Mouse (Mus musculus): ENCODE data around the gene Ddo. TPM values are rescaled to one million over a fixed set of nuclear protein-coding genes. Genes with fewer than 3 reads are reported as not detected.
A peak's percentile ranks its signal among the peaks of the same experiment; 100 is the strongest.

Ddo gene
- total RNA-seq, 2 experiments from 2014 or later = 18.9 to 21.5 TPM

DNA sequence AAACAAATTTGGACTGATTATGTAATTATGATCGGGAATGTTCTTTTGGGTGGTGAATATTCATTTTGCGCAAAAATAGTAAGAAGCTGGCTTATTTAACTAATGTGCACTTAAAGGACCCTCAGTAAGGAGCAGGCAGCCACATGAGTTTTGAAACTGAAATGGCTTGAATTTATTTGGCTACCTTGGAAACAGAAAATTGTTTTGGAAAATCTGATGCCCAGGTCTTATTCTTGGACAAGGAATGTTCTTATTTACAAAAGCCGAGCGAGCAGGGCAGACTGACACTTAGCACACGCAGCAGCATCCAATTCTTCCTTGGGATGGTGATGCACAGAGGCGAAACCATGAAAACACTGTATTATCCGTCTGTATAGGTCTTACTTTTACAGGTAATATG lies 81.3 kb downstream of the Ddo start:
- Histone ChIP-seq H3K4me3 (no peak overlapping the region), H3K27ac (peak overlapping the region; percentile 75)
- DNase-seq (ENCODE audit: low spot score in 2 of 2) = no peak
- no peak for TF ChIP-seq CTCF (conservative IDR thresholded peaks at IDR 0.05)

DNA sequence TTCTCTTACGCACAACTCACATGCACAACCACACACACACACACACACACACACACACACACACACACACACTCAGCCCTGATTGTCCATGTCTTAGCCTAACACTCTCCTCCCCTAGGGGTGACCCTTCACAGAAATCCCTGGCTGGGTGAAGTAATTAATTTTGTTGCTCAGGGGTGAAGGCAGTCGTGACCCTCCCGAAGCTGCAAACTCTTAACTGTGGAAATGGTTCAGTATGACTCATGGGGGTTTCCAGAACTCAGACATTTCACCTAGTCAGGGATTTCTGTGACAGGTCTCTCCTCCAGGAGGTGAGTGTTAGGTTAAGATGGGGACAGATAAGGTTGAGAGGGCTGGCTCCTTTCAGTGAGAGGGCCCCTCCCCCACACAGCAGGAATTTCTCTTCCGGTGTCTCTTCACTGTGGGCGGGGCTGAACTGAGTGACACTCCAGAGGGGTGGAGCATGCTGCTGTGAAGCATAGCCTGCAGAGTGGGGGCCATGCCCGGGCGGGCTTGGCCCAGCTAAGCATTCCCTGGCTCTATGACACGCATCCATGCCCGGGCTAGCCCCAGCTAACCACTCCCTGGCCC lies 83.3 kb downstream of the Ddo start:
- Histone ChIP-seq H3K27ac (peak overlapping the region; percentile 92; the same call in 1 of the 2 replicates), H3K4me3 (no peak overlapping the region)
- no peak for TF ChIP-seq CTCF (conservative IDR thresholded peaks at IDR 0.05)
- DNase-seq (ENCODE audit: low spot score in 2 of 2) = no peak

DNA sequence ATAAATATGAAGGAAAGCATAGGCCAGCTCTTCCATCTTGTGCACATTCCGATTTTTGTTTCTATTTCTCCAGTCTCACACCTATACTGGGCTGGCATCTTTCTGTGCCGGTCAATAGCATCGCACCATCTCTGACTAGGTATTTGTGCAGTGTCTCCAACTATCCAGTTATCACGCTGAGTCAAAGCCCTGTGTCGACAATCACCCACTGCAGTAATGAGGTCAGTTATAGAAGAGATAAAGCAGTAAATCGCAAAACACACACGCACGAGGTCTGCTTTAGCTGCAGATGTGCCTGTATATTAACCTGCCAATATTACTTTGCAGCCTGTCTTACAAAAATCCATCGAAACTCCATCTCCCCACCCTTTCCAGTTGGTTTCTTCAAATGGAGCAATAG lies 84.0 kb downstream of the Ddo start:
- peak overlapping the region; percentile 92; the same call in 1 of the 2 replicates for H3K27ac ChIP-seq
- no peak for DNase-seq (ENCODE audit: low spot score in 2 of 2)
- no peak for TF ChIP-seq CTCF (conservative IDR thresholded peaks at IDR 0.05)
- no peak overlapping the region for H3K4me3 ChIP-seq

DNA sequence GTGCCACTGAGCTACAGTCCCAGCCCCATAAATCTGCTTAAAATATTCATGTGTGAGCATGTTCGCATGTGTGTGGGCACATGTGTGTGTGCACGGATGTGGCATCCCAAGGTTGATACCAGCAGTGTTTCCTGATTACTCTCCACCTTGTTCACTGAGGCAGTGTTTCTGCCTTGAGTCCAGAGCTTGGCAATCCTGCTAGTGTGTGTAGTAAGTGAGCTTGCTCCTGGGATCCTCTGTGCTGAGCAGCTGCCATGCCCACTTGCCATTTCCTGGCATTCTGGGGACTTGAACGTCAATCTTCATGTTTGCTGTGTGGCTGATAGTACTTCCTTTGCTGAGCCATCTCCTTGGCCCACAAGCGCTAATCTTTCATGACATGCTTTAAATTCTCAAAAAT lies 85.3 kb downstream of the Ddo start:
- Histone ChIP-seq H3K4me3 (no peak overlapping the region), H3K27ac (peak overlapping the region; percentile 92)
- TF ChIP-seq CTCF (conservative IDR thresholded peaks at IDR 0.05) = no peak
- DNase-seq (ENCODE audit: low spot score in 2 of 2) = no peak

DNA sequence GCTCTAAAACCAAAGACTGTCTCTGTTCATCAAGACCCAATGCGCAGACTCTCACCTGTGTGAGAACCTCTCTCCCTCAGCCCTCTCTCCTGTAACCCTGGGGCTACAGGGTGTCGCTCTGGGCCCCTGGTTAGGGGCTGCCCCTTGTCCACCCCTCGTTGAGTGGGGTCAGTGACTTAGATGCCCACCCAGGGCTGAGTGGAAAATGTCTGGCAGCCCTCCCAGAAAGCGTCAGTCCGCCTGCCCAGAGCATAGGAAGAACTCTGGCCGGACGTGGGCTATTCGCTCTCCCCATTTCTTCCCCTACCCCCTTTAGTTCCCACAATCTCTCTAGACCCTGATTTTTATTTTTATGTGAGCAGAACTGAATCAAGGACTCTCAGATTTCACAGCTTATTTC lies 86.5 kb downstream of the Ddo start:
- no peak for DNase-seq (ENCODE audit: low spot score in 2 of 2)
- H3K4me3 ChIP-seq = no peak overlapping the region
- no peak for TF ChIP-seq CTCF (conservative IDR thresholded peaks at IDR 0.05)
- H3K27ac ChIP-seq = peak overlapping the region; percentile 92

DNA sequence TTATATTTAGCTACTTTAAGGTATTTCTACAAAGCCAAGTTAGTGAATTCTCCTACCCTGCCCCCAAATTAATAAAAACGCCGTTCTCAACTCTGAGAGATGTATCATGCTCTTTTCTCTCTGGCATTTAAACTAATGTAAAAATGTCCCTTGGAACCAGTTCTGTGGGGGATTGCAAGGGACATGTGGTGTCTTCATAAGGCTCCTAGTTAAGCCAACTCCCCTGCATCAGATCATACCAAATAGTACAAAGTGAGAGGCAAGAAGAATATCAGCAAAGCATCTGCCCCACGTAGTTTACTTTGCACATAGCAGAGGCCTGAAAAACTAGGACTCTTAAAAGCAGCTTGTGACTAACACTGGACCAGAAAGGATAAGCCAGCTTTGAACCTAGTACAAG lies 86.9 kb downstream of the Ddo start:
- TF ChIP-seq CTCF (conservative IDR thresholded peaks at IDR 0.05) = no peak
- peak overlapping the region; percentile 92 for H3K27ac ChIP-seq
- DNase-seq (ENCODE audit: low spot score in 2 of 2) = peak in 1 of 2 experiments; percentile 62
- H3K4me3 ChIP-seq = no peak overlapping the region

DNA sequence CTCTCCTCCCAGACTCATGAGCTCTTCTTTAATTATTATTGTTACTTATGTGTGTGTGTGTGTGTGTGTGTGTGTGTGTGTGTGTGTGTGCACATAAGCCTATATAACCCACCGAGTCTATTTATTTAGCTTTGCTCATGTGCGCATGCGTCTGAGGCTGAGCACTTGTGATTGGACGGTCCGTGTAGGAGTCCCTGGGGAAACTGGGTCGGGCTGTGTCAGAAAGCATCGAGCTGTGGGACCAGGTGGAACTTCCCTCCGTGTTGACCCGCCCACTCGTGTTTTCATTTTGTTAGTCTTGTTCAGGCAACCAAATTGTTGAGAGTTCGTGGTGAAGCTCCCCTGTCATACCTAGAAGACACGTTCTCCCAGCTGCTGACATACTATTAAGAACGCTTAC lies 88.6 kb downstream of the Ddo start:
- H3K27ac ChIP-seq = no peak overlapping the region
- H3K4me3 ChIP-seq = no peak overlapping the region
- DNase-seq (ENCODE audit: low spot score in 2 of 2) = no peak
- TF ChIP-seq CTCF (conservative IDR thresholded peaks at IDR 0.05) = no peak

DNA sequence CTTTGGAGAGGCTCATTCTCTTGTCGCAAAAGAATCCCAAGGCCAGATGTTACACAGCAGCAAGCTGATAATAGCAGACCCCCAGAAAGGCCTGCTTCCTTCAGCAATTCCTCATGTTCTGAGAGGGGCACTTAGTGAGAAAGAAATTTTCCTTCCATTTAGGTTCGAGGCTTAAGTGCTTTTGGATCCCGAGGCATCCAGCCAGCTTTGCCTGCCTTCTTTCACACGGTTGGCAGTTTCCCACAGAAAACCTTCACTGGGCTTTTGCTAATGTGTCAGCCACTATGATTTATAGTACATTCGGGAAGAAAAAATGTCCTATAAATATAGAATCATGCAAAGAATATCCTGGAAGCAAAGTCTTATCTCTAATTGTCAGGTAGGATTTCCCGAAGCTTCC lies 89.3 kb downstream of the Ddo start:
- Histone ChIP-seq H3K4me3 (no peak overlapping the region), H3K27ac (peak overlapping the region; percentile 86; the same call in 1 of the 2 replicates)
- no peak for DNase-seq (ENCODE audit: low spot score in 2 of 2)
- TF ChIP-seq CTCF (conservative IDR thresholded peaks at IDR 0.05) = no peak

DNA sequence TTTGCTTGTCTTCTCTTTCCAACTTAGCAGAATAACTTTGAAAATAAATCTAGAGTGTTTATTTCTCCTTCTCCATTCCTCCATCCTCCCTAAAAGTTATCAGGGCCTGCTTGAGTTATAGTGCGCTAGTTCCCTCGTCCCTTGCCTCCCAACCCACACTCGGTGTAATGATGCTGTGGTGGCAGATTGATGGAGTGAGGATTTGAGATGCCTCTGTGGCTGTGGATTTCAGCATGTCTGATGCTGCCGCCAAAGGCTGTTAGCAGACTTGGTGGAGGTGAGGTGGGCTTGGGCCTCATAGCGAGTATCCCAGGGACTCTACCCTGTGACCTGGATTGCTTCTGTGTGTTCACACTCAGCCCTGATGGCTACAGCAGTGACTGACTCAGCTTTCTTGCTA lies 91.1 kb downstream of the Ddo start:
- no peak overlapping the region for H3K4me3 ChIP-seq
- DNase-seq (ENCODE audit: low spot score in 2 of 2) = no peak

DNA sequence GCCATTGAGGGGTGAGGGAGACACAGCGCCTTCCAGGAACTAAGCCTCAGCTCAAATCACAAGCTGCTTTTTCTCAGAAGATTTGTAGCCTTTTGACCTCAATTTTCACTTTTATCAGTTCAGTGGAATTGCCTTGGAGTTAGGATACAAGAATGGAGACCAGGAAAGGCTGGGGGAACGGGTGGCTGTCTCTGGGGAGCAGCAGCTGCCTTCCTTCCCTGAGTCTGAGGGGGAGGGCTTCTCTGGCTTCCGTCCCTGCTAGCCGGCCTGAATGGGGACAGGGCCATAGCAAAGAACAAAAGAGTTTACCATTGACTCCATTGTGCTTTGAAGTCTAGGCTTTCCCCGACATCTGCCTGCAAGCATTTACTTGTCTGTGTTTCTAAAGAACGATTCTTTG lies 94.5 kb downstream of the Ddo start:
- DNase-seq (ENCODE audit: low spot score in 2 of 2) = no peak
- peak overlapping the region; percentile 91 for H3K27ac ChIP-seq
- TF ChIP-seq CTCF (conservative IDR thresholded peaks at IDR 0.05) = no peak
- no peak overlapping the region for H3K4me3 ChIP-seq

More for the DNA sequence above, 91.1 kb downstream of the Ddo start:
- peak overlapping the region; percentile 86 for H3K27ac ChIP-seq
- TF ChIP-seq CTCF (conservative IDR thresholded peaks at IDR 0.05) = no peak

DNA sequence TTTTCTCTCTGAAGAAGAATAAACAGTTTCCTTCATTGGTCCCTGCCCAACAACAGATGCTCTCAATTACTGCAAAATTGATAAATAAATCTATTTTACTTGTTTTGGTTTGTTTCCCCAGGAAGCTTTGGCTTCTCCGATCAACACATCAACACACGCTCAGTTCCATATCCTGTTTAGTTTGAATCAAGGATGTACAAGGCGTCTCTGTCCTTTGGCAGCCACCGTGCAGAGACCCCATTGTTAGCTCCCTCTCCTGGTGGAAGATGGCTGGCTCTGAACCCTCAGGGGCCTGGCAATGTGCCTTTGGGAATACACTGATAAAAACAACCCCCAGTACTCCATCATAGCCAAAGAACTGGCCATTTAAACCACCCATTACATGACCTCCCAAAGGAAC lies 95.3 kb downstream of the Ddo start:
- peak; percentile 50 for TF ChIP-seq CTCF (conservative IDR thresholded peaks at IDR 0.05)
- Histone ChIP-seq H3K4me3 (no peak overlapping the region), H3K27ac (peak overlapping the region; percentile 91)
- no peak for DNase-seq (ENCODE audit: low spot score in 2 of 2)

DNA sequence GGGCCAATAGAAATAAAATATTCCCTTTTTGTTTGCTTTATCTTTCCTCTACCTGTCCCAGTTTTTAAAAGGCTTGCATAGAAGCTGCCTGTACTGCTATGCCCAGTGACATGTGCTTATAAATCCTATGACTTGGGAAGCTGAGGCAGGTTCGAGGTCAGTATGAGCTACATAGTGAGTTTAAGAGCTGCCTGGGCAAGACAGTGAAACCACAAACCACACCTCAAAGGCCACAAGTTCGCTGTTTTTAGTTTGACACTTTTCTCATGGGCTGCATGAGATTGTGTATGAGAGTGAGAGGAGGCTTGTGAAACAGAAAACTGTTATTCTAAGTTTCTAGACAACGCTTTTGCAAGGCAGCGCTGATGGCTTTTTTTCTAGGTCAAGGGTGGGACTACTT lies 95.7 kb downstream of the Ddo start:
- H3K4me3 ChIP-seq = no peak overlapping the region
- no peak for DNase-seq (ENCODE audit: low spot score in 2 of 2)
- TF ChIP-seq CTCF (conservative IDR thresholded peaks at IDR 0.05) = no peak
- peak overlapping the region; percentile 91 for H3K27ac ChIP-seq

DNA sequence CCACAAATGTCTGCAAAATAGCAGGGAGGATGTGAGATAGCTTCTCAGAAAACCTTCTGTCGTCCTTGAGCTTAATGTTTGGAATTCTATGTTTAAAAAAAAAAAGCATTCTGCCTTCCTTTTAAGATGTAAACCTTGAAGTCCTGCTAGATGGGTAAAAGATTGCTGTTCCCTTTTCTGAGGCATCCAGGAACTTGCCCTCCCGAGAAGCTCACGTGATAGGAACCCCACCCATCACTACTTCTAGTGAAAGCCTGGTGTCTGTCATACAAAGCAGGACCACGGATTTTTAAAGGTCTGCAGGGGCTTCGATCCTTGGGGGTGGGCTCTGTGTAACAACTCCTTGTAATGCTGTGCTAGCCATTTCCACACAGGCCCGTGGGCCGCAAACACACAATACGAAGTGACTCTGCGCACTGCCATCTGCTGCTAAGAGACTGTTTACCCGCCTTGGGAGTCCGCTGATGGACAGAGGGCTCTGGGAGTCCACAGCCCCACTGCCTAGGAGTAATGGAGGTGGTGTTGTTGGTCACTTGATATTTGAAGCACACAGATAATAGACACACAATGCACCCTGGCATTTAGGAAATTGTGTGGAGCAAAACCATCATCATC lies 96.6 kb downstream of the Ddo start:
- Histone ChIP-seq H3K4me3 (no peak overlapping the region), H3K27ac (peak overlapping the region; percentile 91)
- no peak for DNase-seq (ENCODE audit: low spot score in 2 of 2)

DNA sequence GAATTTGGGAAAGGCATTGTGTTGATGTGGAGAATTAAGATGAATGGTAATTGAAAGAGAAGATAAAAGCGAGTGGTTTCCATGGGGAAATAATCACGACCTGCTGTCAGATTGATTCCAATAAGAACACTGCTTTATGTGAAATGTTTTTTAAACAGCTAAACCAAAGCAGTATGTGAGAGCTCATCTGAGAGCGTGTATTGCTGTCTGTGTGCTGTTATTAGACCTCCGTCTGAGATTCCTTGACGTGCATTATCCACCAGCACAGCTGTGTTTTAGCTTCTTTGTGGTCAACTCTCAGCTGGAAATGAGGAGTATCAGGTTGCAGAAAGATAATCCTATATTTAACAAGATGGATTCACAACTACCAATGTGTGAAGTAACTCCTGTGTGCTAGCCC lies 97.2 kb downstream of the Ddo start:
- TF ChIP-seq CTCF (conservative IDR thresholded peaks at IDR 0.05) = no peak
- DNase-seq (ENCODE audit: low spot score in 2 of 2) = no peak
- no peak overlapping the region for H3K4me3 ChIP-seq
- H3K27ac ChIP-seq = peak overlapping the region; percentile 91

More for the DNA sequence above, 96.6 kb downstream of the Ddo start:
- TF ChIP-seq CTCF (conservative IDR thresholded peaks at IDR 0.05) = no peak
